Mouse (Mus musculus): ENCODE measurements at regions not wholly inside any gene's neighbourhood (a gene's known extent, or its start where the extent isn't known, plus 50 kb on each side); places are given as distances from the start of the nearest gene placed in this dataset.

GRCm38 (mm10) chr13:5425491-5426232 lies 435.6 kb upstream of the Klf6 start:
- no peak for TF ChIP-seq GATA4 (IDR thresholded peaks at IDR 0.05; ENCODE audit: insufficient replicate concordance, low read length)

GRCm38 (mm10) chr13:5433652-5434051 lies 427.6 kb upstream of the Klf6 start:
- no peak for TF ChIP-seq GATA4 (IDR thresholded peaks at IDR 0.05; ENCODE audit: insufficient replicate concordance, low read length)

GRCm38 (mm10) chr13:5435131-5435530 lies 426.2 kb upstream of the Klf6 start:
- TF ChIP-seq GATA4 (IDR thresholded peaks at IDR 0.05; ENCODE audit: insufficient replicate concordance, low read length), result no peak

GRCm38 (mm10) chr13:5436191-5436590 lies 425.1 kb upstream of the Klf6 start:
- TF ChIP-seq GATA4 (IDR thresholded peaks at IDR 0.05; ENCODE audit: insufficient replicate concordance, low read length), result no peak

GRCm38 (mm10) chr13:5440454-5440853 lies 420.8 kb upstream of the Klf6 start:
- TF ChIP-seq GATA4 (IDR thresholded peaks at IDR 0.05; ENCODE audit: insufficient replicate concordance, low read length), result no peak

GRCm38 (mm10) chr13:5444759-5445478 lies 416.4 kb upstream of the Klf6 start:
- TF ChIP-seq GATA4 (IDR thresholded peaks at IDR 0.05; ENCODE audit: insufficient replicate concordance, low read length), result no peak

- TF ChIP-seq GATA4 (IDR thresholded peaks at IDR 0.05; ENCODE audit: insufficient replicate concordance, low read length), result no peak
Observed at GRCm38 (mm10) chr13:5448601-5449000, 412.7 kb upstream of the Klf6 start.

- no peak for TF ChIP-seq GATA4 (IDR thresholded peaks at IDR 0.05; ENCODE audit: insufficient replicate concordance, low read length)
Observed at GRCm38 (mm10) chr13:5480779-5481178, 380.5 kb upstream of the Klf6 start.

GRCm38 (mm10) chr13:5492266-5492665 lies 369.0 kb upstream of the Klf6 start:
- TF ChIP-seq GATA4 (IDR thresholded peaks at IDR 0.05; ENCODE audit: insufficient replicate concordance, low read length), result no peak

GRCm38 (mm10) chr13:5497535-5497934 lies 363.7 kb upstream of the Klf6 start:
- TF ChIP-seq GATA4 (IDR thresholded peaks at IDR 0.05; ENCODE audit: insufficient replicate concordance, low read length), result no peak

GRCm38 (mm10) chr13:5511784-5512183 lies 349.5 kb upstream of the Klf6 start:
- TF ChIP-seq GATA4 (IDR thresholded peaks at IDR 0.05; ENCODE audit: insufficient replicate concordance, low read length), result no peak

- no peak for TF ChIP-seq GATA4 (IDR thresholded peaks at IDR 0.05; ENCODE audit: insufficient replicate concordance, low read length)
Observed at GRCm38 (mm10) chr13:5515552-5515951, 345.7 kb upstream of the Klf6 start.

GRCm38 (mm10) chr13:5516088-5516487 lies 345.2 kb upstream of the Klf6 start:
- no peak for TF ChIP-seq GATA4 (IDR thresholded peaks at IDR 0.05; ENCODE audit: insufficient replicate concordance, low read length)

GRCm38 (mm10) chr13:5519181-5519580 lies 342.1 kb upstream of the Klf6 start:
- TF ChIP-seq GATA4 (IDR thresholded peaks at IDR 0.05; ENCODE audit: insufficient replicate concordance, low read length), result no peak

- TF ChIP-seq GATA4 (IDR thresholded peaks at IDR 0.05; ENCODE audit: insufficient replicate concordance, low read length), result no peak
Observed at GRCm38 (mm10) chr13:5519600-5519999, 341.7 kb upstream of the Klf6 start.

- no peak for TF ChIP-seq GATA4 (IDR thresholded peaks at IDR 0.05; ENCODE audit: insufficient replicate concordance, low read length)
Observed at GRCm38 (mm10) chr13:5527400-5527799, 333.9 kb upstream of the Klf6 start.

Data from liver, adult (tissue).